Mouse (Mus musculus) limb, embryonic 14.5 days (tissue): ENCODE data around the gene Ifitm2. TPM values are rescaled to one million over a fixed set of nuclear protein-coding genes. Genes with fewer than 3 reads are reported as not detected.
"Not testable (repeated sequence)": the region's sequence is repeated elsewhere in the genome, so short reads cannot be mapped to it uniquely, and the experiment has no call there.

ENCODE experiments used
- ATAC-seq: fragments of 200-750 bp; cut with Nextera tagmentation; 2 replicates; pipeline ENCODE4 v1.8.0; 2017; ENCODE audit warnings: low read depth, moderate number of reproducible peaks, moderate TSS enrichment; ENCODE audit not compliant: low FRiP score
- DNase-seq: peaks from one replicate; pipeline ENCODE4 v3.0.0-alpha.2; 2015; ENCODE audit warnings: low spot score
- H3K27ac ChIP-seq: fragments of 300-500 bp; sonication (generic); replicated peaks from 2 replicates; pipeline ENCODE4 v1.5.1; 2014; ENCODE audit warnings: low read depth, mild to moderate bottlenecking, low read length, moderate library complexity, mixed read lengths
- H3K27me3 ChIP-seq: fragments of 300-500 bp; sonication (generic); 2 replicates; pipeline ENCODE4 v1.6.1; 2014; ENCODE audit warnings: low read length, mixed read lengths; ENCODE audit not compliant: control insufficient read depth, insufficient read depth
- H3K36me3 ChIP-seq: fragments of 300-500 bp; sonication (generic); 2 replicates; pipeline ENCODE4 v1.6.1; 2014; ENCODE audit warnings: mild to moderate bottlenecking, low read length, moderate library complexity, mixed read lengths; ENCODE audit not compliant: control insufficient read depth, insufficient read depth
- H3K4me1 ChIP-seq: fragments of 300-500 bp; sonication (generic); 2 replicates; pipeline ENCODE4 v1.6.1; 2014; ENCODE audit warnings: antibody characterized with exemption, low read length, mixed read lengths; ENCODE audit not compliant: control insufficient read depth, insufficient read depth
- H3K4me2 ChIP-seq: fragments of 300-500 bp; sonication (generic); replicated peaks from 2 replicates; pipeline ENCODE4 v1.6.1; 2014; ENCODE audit warnings: low read depth, mild to moderate bottlenecking, low read length, moderate library complexity; ENCODE audit not compliant: severe bottlenecking
- H3K4me3 ChIP-seq: fragments of 300-500 bp; sonication (generic); replicated peaks from 2 replicates; pipeline ENCODE4 v1.5.1; 2014; ENCODE audit warnings: low read length
- H3K9ac ChIP-seq: fragments of 300-500 bp; sonication (generic); 2 replicates; pipeline ENCODE4 v1.6.1; 2014; ENCODE audit warnings: mild to moderate bottlenecking, low read depth, low read length, moderate library complexity; ENCODE audit not compliant: severe bottlenecking
- H3K9me3 ChIP-seq: fragments of 300-500 bp; sonication (generic); 2 replicates; pipeline ENCODE4 v1.6.1; 2016; ENCODE audit warnings: low read length; ENCODE audit not compliant: control insufficient read depth
- POLR2A ChIP-seq: fragments of 200-500 bp; IDR thresholded peaks from 2 replicates; pipeline ENCODE4 v1.8.0; 2012; ENCODE audit warnings: inconsistent platforms, mild to moderate bottlenecking, moderate library complexity, borderline replicate concordance; ENCODE audit not compliant: insufficient read depth, insufficient read length; ENCODE audit errors: extremely low read depth
- WGBS: fragments of 180-500 bp; shearing (Covaris S2); extraction: QIAGEN DNeasy Blood & Tissue Kit; methylation state at CpG from one replicate; pipeline ENCODE4 v1.1.7; 2014; 5-methylcytosine and 5-hydroxymethylcytosine counted together
- polyA plus RNA-seq, 2 experiments: library from polyadenylated mRNA; depleted of rRNA in 1 of 2; stranded (reverse) in 1 of 2; unstranded in 1 of 2; fragments of >200 nt; fragmentation: Nextera tagmentation in 1 of 2; extraction: Ambion mirVana in 1 of 2; gene quantifications; 2 replicates each; pipeline versions ENCODE4 v1.2.1 to v1.2.3; 2012 to 2014

The Ifitm2 gene
- polyA plus RNA-seq, 2 experiments, result 1,234 to 1,827 TPM

DNA sequence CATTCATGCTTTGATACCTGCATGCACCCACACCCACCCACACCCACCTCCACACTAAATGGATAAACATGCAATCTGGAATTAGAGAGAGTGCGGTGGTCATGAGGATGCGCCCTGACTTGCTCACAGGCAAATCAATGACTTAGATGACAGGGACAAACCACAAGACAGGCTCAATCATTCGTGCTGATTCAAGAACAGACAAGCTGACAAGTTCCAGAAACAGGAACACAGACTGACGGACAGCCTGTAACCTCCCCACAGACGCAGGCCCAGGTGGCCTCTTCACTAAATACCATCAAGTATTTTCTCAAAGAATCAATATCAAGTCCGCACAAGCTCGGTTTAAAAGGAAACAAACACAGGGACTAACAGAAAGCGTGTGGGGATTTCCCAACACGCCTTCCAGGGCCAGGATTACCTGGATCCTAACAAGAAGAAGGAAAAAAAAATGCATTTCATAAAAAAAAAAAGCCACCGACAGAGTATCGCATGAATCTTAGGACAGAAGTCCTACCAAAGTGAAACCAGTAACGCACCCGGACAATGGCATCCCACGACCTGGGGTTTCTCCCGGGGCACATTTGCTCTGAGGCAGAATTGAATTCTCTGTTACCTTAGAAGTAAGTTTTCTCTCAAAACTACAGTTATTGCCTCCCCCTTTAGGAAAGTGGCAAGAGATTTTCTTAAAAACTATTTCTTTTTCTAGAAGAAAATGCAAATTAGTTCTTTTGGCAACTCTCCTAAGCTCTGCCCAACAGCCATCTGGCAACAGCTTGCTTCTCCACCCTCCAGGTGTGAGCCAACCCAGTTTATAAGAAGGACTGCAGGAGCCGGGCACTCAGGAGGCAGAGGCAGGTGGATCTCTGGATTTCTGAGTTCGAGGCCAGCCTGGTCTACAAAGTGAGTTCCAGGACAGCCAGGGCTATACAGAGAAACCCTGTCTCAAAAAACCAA lies 31.7 kb upstream of the Ifitm2 start:
- no peak overlapping the region for H3K4me2 ChIP-seq
- H3K9me3 ChIP-seq, result no peaks in the 10 kb centered on the region
- WGBS, result 80% methylated on average over 17 of the region's 17 CpGs
- DNase-seq (no peak), ATAC-seq (no peak)
- no peak for TF ChIP-seq POLR2A
- no peak overlapping the region for H3K9ac ChIP-seq
- no peak overlapping the region for H3K27ac ChIP-seq
- no peaks in the 10 kb centered on the region for H3K27me3 ChIP-seq
- peaks cover 8% of the 10 kb centered on the region for H3K4me1 ChIP-seq
- H3K4me3 ChIP-seq, result no peak overlapping the region
- no peaks in the 10 kb centered on the region for H3K36me3 ChIP-seq

DNA sequence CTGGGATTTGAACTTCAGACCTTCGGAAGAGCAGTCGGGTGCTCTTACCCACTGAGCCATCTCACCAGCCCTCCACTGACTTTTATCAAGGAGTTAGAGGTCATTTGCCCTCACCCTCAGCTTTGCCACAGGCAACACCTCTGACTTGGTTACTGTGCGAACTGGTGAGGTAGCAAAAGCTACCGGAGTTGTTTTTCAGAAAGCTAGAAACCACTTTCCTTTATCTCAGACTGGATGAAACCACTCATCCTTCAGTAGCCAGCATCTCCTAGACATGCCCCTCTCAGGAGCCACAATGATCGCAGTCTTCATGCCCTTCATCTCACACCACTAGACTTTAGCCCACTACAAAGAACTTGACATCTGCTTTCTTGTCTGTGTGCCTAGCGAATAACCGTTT lies 27.2 kb upstream of the Ifitm2 start:
- ATAC-seq, result no peak
- no peak for DNase-seq
- 93% methylated on average over 7 of the region's 7 CpGs for WGBS
- Histone ChIP-seq H3K4me3 (no peak overlapping the region), H3K27me3 (no peaks in the 10 kb centered on the region), H3K27ac (no peak overlapping the region), H3K4me1 (no peaks in the 10 kb centered on the region), H3K9ac (no peak overlapping the region), H3K4me2 (no peak overlapping the region), H3K9me3 (no peaks in the 10 kb centered on the region), H3K36me3 (no peaks in the 10 kb centered on the region)
- TF ChIP-seq POLR2A, result no peak

DNA sequence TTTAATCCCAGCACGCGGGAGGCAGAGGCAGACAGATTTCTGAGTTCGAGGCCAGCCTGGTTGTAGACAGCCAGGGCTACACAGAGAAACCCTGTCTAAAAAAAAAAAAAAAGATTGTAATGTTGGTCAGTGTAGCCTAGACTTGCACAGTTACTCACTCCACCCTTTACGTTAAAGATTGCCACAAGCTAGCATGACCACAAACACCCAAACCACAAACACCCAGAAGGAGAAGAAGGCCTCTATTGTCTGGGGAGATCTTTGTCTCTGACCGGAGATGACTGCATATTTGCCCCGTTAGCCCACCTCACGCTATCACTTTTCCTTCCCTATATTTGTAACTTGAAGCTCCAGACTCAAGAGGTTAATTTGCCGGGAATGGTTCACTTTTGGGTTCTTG lies 25.9 kb upstream of the Ifitm2 start:
- Histone ChIP-seq H3K9me3 (no peaks in the 10 kb centered on the region), H3K4me2 (no peak overlapping the region), H3K27me3 (no peaks in the 10 kb centered on the region), H3K36me3 (no peaks in the 10 kb centered on the region), H3K9ac (no peak overlapping the region), H3K4me1 (no peaks in the 10 kb centered on the region), H3K4me3 (no peak overlapping the region), H3K27ac (no peak overlapping the region)
- DNase-seq (no peak), ATAC-seq (no peak)
- TF ChIP-seq POLR2A, result no peak
- WGBS, result 95% methylated on average over 8 of the region's 8 CpGs

DNA sequence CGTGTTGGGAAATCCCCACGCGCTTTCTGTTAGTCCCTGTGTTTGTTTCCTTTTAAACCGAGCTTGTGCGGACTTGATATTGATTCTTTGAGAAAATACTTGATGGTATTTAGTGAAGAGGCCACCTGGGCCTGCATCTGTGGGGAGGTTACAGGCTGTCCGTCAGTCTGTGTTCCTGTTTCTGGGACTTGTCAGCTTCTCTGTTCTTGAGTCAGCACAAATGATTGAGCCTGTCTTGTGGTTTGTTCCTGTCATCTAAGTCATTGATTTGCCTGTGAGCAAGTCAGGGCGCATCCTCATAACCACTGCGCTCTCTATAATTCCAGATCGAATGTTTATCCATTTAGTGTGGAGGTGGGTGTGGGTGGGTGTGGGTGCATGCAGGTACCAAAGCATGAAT lies 20.9 kb upstream of the Ifitm2 start:
- ATAC-seq, H3K36me3 ChIP-seq, H3K27me3 ChIP-seq, DNase-seq, H3K9ac ChIP-seq, H3K4me2 ChIP-seq, H3K4me3 ChIP-seq, H3K9me3 ChIP-seq, H3K27ac ChIP-seq: not testable (repeated sequence)
- peaks cover 15% of the 10 kb centered on the region for H3K4me1 ChIP-seq
- 94% methylated on average over 9 of the region's 9 CpGs for WGBS

DNA sequence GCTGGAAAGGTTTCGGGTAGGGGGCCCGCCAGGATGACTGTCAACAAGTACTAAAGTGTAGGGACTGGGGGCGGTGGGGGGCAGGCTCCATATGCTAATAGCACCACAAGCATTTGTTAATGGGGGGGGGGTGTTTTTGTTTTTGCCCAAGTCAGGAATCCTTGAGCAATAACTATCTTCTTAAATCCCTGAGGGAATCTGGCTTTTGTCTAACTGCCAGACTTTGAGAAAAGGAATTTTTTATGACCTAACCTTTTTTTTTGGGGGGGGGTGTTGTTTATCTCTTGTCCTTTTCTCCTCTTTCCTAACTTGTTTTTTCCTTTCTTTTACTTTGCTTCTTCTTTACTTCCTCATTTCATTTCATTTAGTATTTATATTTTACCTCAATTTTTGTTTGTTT lies 19.7 kb upstream of the Ifitm2 start:
- WGBS, result 17% methylated on average over 3 of the region's 3 CpGs
- no peak for TF ChIP-seq POLR2A
- no peaks in the 10 kb centered on the region for H3K9me3 ChIP-seq
- H3K27me3 ChIP-seq, result no peaks in the 10 kb centered on the region
- DNase-seq (no peak), ATAC-seq (no peak)
- H3K4me3 ChIP-seq, result no peak overlapping the region
- peaks cover 23% of the 10 kb centered on the region for H3K4me1 ChIP-seq
- H3K9ac ChIP-seq, result no peak overlapping the region
- H3K4me2 ChIP-seq, result no peak overlapping the region
- H3K36me3 ChIP-seq, result no peaks in the 10 kb centered on the region
- H3K27ac ChIP-seq, result no peak overlapping the region

DNA sequence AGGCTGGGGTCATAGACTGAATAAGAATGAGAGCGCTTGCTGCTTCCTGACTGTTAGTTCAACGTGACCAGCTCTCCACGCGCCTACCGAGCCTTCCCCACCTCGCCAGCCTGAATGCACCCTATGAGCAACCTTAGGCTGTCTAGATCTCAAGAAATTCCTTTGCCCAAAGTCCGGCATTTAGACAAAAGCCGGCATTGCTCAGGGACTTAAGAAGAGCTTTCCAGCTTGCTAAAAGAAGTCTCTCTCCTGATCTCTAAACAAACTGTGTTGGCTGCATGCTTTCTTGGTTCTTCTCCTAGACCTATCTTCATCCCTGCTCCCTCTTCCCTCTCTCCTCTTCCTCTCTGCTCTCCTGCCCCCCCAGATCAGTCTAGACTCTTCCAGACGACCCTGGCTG lies 19.2 kb upstream of the Ifitm2 start:
- Histone ChIP-seq H3K36me3 (no peaks in the 10 kb centered on the region), H3K4me1 (peaks cover 23% of the 10 kb centered on the region), H3K27me3 (no peaks in the 10 kb centered on the region), H3K4me3 (no peak overlapping the region), H3K27ac (no peak overlapping the region), H3K4me2 (no peak overlapping the region), H3K9me3 (no peaks in the 10 kb centered on the region), H3K9ac (no peak overlapping the region)
- ATAC-seq, result no peak
- WGBS, result 32% methylated on average over 9 of the region's 9 CpGs
- no peak for TF ChIP-seq POLR2A
- DNase-seq, result no peak
